Comparison of ENCODE assay signal across 21 mouse cellular contexts in genomic region chr13:24176835-24177234, GRCm38 (mm10).
A peak's percentile ranks its signal among the peaks of the same experiment; 100 is the strongest.
DNase-seq lines count a peak whose midpoint lies in the region; ATAC-seq and TF ChIP-seq lines count a peak whose summit lies in the region.
"Had no signal": no experiment of that assay in that cellular context is flagged by ENCODE, and none has a peak within 500 bp of the region (broad histone marks: within the 10 kb centered on the region; RNA-seq: fewer than 3 reads in every experiment).

No protein-coding gene starts in this region.

- H3K9ac ChIP-seq in forebrain, postnatal 0 days: no peak overlapping the region
- H3K9ac ChIP-seq in forebrain, embryonic 12.5 days: no peak overlapping the region
- H3K9ac ChIP-seq in lung, embryonic 16.5 days (ENCODE audit: low read length): no peak overlapping the region
- H3K9ac ChIP-seq in lung, postnatal 0 days (replicated peaks; ENCODE audit: low read depth): no peak overlapping the region
- no peak overlapping the region for H3K9ac ChIP-seq in embryonic facial prominence, embryonic 11.5 days (replicated peaks; ENCODE audit: low read length)
- H3K9ac ChIP-seq: embryonic facial prominence, embryonic 13.5 days; embryonic facial prominence, embryonic 15.5 days; forebrain, embryonic 13.5 days had no signal

- TF ChIP-seq EP300 in lung, postnatal 0 days (IDR thresholded peaks at IDR 0.05): no peak

- no peaks in the 10 kb centered on the region for H3K36me3 ChIP-seq in forebrain, postnatal 0 days (ENCODE audit: insufficient read depth)
- no peaks in the 10 kb centered on the region for H3K36me3 ChIP-seq in forebrain, embryonic 12.5 days (replicated peaks)
- H3K36me3 ChIP-seq in lung, embryonic 16.5 days (ENCODE audit: control insufficient read depth, insufficient read depth, low read length): no peaks in the 10 kb centered on the region
- H3K36me3 ChIP-seq in lung, postnatal 0 days (ENCODE audit: insufficient read depth, low read length): no peaks in the 10 kb centered on the region; the same call in 1 of the 2 replicates
- H3K36me3 ChIP-seq in embryonic facial prominence, embryonic 11.5 days (replicated peaks; ENCODE audit: control insufficient read depth, insufficient read depth, low read depth, low read length): no peaks in the 10 kb centered on the region
- H3K36me3 ChIP-seq: embryonic facial prominence, embryonic 13.5 days; embryonic facial prominence, embryonic 15.5 days; forebrain, embryonic 10.5 days had no signal

- H3K27me3 ChIP-seq in forebrain, postnatal 0 days (ENCODE audit: insufficient read depth, low read length): no peaks in the 10 kb centered on the region
- no peaks in the 10 kb centered on the region for H3K27me3 ChIP-seq in forebrain, embryonic 12.5 days
- H3K27me3 ChIP-seq in lung, embryonic 16.5 days (ENCODE audit: control insufficient read depth, insufficient read depth, low read depth, low read length): no peaks in the 10 kb centered on the region
- H3K27me3 ChIP-seq in lung, postnatal 0 days (replicated peaks; ENCODE audit: insufficient read depth, low read length): no peaks in the 10 kb centered on the region
- H3K27me3 ChIP-seq in embryonic facial prominence, embryonic 11.5 days (ENCODE audit: control insufficient read depth, insufficient read depth, low read length): no peaks in the 10 kb centered on the region
- H3K27me3 ChIP-seq: embryonic facial prominence, embryonic 13.5 days; embryonic facial prominence, embryonic 15.5 days; forebrain, embryonic 13.5 days had no signal

- 75% methylated on average over 4 of the region's 4 CpGs for WGBS in forebrain, postnatal 0 days
- 85% methylated on average over 4 of the region's 4 CpGs for WGBS in forebrain, embryonic 12.5 days
- 59% methylated on average over 4 of the region's 4 CpGs for WGBS in lung, embryonic 16.5 days
- 63% methylated on average over 4 of the region's 4 CpGs for whole genome bisulfite sequencing in lung, postnatal 0 days
- WGBS in embryonic facial prominence, embryonic 11.5 days: 74% methylated on average over 4 of the region's 4 CpGs

- no peak for DNase-seq in forebrain, postnatal 0 days
- no peak for DNase-seq in lung, postnatal 0 days (ENCODE audit: low spot score)
- DNase-seq in embryonic facial prominence, embryonic 11.5 days (ENCODE audit: low spot score): peak; percentile 10
- DNase-seq in spleen, postnatal 10 days (ENCODE audit: low spot score in 2 of 2): no peak
- DNase-seq: adrenal gland, adult 2 months; adrenal gland, postnatal 10 days; adrenal gland, postnatal 25 days; cerebellum, adult 11 months; cerebellum, adult 18-20 months; cerebellum, adult 8-10 months; cerebellum, adult 9-11 months; cerebellum, postnatal 14 days; cerebellum, postnatal 36 days; embryo, embryonic 11 days had no signal

- no peak for TF ChIP-seq CTCF in forebrain, postnatal 0 days (IDR thresholded peaks at IDR 0.05; ENCODE audit: low read depth)
- TF ChIP-seq CTCF in lung, postnatal 0 days (IDR thresholded peaks at IDR 0.05): no peak

- H3K9me3 ChIP-seq in forebrain, postnatal 0 days (ENCODE audit: low read length): no peaks in the 10 kb centered on the region
- H3K9me3 ChIP-seq in forebrain, embryonic 12.5 days: no peaks in the 10 kb centered on the region
- no peaks in the 10 kb centered on the region for H3K9me3 ChIP-seq in lung, embryonic 16.5 days (ENCODE audit: control insufficient read depth, low read length)
- H3K9me3 ChIP-seq in lung, postnatal 0 days (ENCODE audit: low read length): no peaks in the 10 kb centered on the region
- no peaks in the 10 kb centered on the region for H3K9me3 ChIP-seq in embryonic facial prominence, embryonic 11.5 days (replicated peaks; ENCODE audit: control insufficient read depth, low read length)
- H3K9me3 ChIP-seq: embryonic facial prominence, embryonic 13.5 days; embryonic facial prominence, embryonic 15.5 days; forebrain, embryonic 10.5 days; forebrain, embryonic 13.5 days had no signal

- no peak overlapping the region for H3K4me3 ChIP-seq in forebrain, postnatal 0 days (ENCODE audit: low read depth, low read length)
- H3K4me3 ChIP-seq in forebrain, embryonic 12.5 days (replicated peaks): no peak overlapping the region
- H3K4me3 ChIP-seq in lung, embryonic 16.5 days (ENCODE audit: low read length): no peak overlapping the region
- no peak overlapping the region for H3K4me3 ChIP-seq in lung, postnatal 0 days (ENCODE audit: low read depth, low read length)
- H3K4me3 ChIP-seq in embryonic facial prominence, embryonic 11.5 days (ENCODE audit: low read depth, low read length): no peak overlapping the region
- H3K4me3 ChIP-seq: embryonic facial prominence, embryonic 13.5 days; embryonic facial prominence, embryonic 15.5 days; erythroblast, embryonic 14.5 days; forebrain, embryonic 10.5 days; forebrain, embryonic 13.5 days had no signal

- H3K4me2 ChIP-seq in forebrain, postnatal 0 days (ENCODE audit: low read depth): no peak overlapping the region
- H3K4me2 ChIP-seq in forebrain, embryonic 12.5 days: no peak overlapping the region
- no peak overlapping the region for H3K4me2 ChIP-seq in lung, embryonic 16.5 days (ENCODE audit: low read depth, low read length)
- no peak overlapping the region for H3K4me2 ChIP-seq in lung, postnatal 0 days (replicated peaks; ENCODE audit: low read depth, low read length)
- no peak overlapping the region for H3K4me2 ChIP-seq in embryonic facial prominence, embryonic 11.5 days (ENCODE audit: low read depth, low read length)
- H3K4me2 ChIP-seq: embryonic facial prominence, embryonic 13.5 days; embryonic facial prominence, embryonic 15.5 days; forebrain, embryonic 13.5 days had no signal

- H3K4me1 ChIP-seq in forebrain, postnatal 0 days (ENCODE audit: insufficient read depth): peaks cover 4% of the 10 kb centered on the region; the same call in 1 of the 2 replicates
- H3K4me1 ChIP-seq in forebrain, embryonic 12.5 days: 0 out of 2 replicates have a peak, but pooled peaks cover 5% of the 10 kb centered on the region
- H3K4me1 ChIP-seq in lung, embryonic 16.5 days (replicated peaks; ENCODE audit: control insufficient read depth, insufficient read depth, low read length): peaks cover 3% of the 10 kb centered on the region; the same call in 1 of the 2 replicates
- H3K4me1 ChIP-seq in lung, postnatal 0 days (ENCODE audit: insufficient read depth, low read depth, low read length): no peaks in the 10 kb centered on the region; the same call in 1 of the 2 replicates
- H3K4me1 ChIP-seq in embryonic facial prominence, embryonic 11.5 days (ENCODE audit: control insufficient read depth, insufficient read depth, low read length): no peaks in the 10 kb centered on the region
- H3K4me1 ChIP-seq: forebrain, embryonic 13.5 days had no signal

- H3K27ac ChIP-seq in forebrain, postnatal 0 days (ENCODE audit: low read depth, low read length): no peak overlapping the region
- H3K27ac ChIP-seq in forebrain, embryonic 12.5 days: no peak overlapping the region
- no peak overlapping the region for H3K27ac ChIP-seq in lung, embryonic 16.5 days (ENCODE audit: low read length)
- no peak overlapping the region for H3K27ac ChIP-seq in lung, postnatal 0 days (ENCODE audit: low read length)
- H3K27ac ChIP-seq in embryonic facial prominence, embryonic 11.5 days (replicated peaks; ENCODE audit: low read depth, low read length): no peak overlapping the region
- H3K27ac ChIP-seq: embryonic facial prominence, embryonic 15.5 days; forebrain, embryonic 10.5 days; forebrain, embryonic 13.5 days had no signal

- ATAC-seq in forebrain, postnatal 0 days: peak; percentile 61; the same call in 1 of the 2 replicates
- no peak for ATAC-seq in forebrain, embryonic 12.5 days (ENCODE audit: low FRiP score)
- ATAC-seq in lung, embryonic 16.5 days (ENCODE audit: low read depth): 0 out of 2 replicates have a peak, but pooled peaks have one; percentile 15
- ATAC-seq in lung, postnatal 0 days: no peak
- ATAC-seq in embryonic facial prominence, embryonic 11.5 days (replicated peaks; ENCODE audit: insufficient number of reproducible peaks, low FRiP score, low TSS enrichment, low read depth): no peak
- ATAC-seq: forebrain, embryonic 13.5 days had no signal

Comparison
In these comparisons a context has a peak if more than half of its experiments do, and no peak if none do; other contexts are left out.
1. ATAC-seq: peak in forebrain, postnatal 0 days (single experiment) and lung, embryonic 16.5 days (single experiment); none in forebrain, embryonic 12.5 days (single experiment), lung, postnatal 0 days (single experiment) and embryonic facial prominence, embryonic 11.5 days (single experiment).